Mouse (Mus musculus): ENCODE measurements around the gene Olfr463. TPM values are rescaled to one million over a fixed set of nuclear protein-coding genes. Genes with fewer than 3 reads are reported as not detected.

Olfr463 gene
- polyA plus RNA-seq, 1 experiment = not detected

GRCm38 (mm10) chr11:87920301-87920700 is 23.1 kb upstream of the Olfr463 start:
- Histone ChIP-seq H3K4me2 (ENCODE audit: low read depth) (no peak overlapping the region), H3ac (ENCODE audit: control insufficient read depth, insufficient read length) (no peak overlapping the region), H3K27me3 (ENCODE audit: control insufficient read depth, insufficient read depth, insufficient read length) (peaks cover 4% of the 10 kb centered on the region), H3K36me3 (ENCODE audit: control insufficient read depth, insufficient read depth) (no peaks in the 10 kb centered on the region), H3K4me3 (no peak overlapping the region), H3K79me2 (ENCODE audit: control insufficient read depth, insufficient read depth) (no peaks in the 10 kb centered on the region)
- TF ChIP-seq E2F4 (IDR thresholded peaks at IDR 0.05; ENCODE audit: insufficient read depth) (no peak), POLR2A (IDR thresholded peaks at IDR 0.05; ENCODE audit: insufficient read length, low read depth) (no peak), TCF12 (IDR thresholded peaks at IDR 0.05; ENCODE audit: insufficient read depth, poor library complexity, severe bottlenecking) (no peak), MYOD1 (IDR thresholded peaks at IDR 0.05; ENCODE audit: control insufficient read depth in 1 of 3, insufficient read length in 2 of 3, low read depth in 2 of 3) (no peak), MYOG (IDR thresholded peaks at IDR 0.05; ENCODE audit: control insufficient read depth in 1 of 3, insufficient read depth in 1 of 3, insufficient read length in 2 of 3, low read depth in 2 of 3) (no peak), MAX (IDR thresholded peaks at IDR 0.05; ENCODE audit: low read depth) (no peak), USF1 (IDR thresholded peaks at IDR 0.05; ENCODE audit: low read depth) (no peak), CEBPB (IDR thresholded peaks at IDR 0.05; ENCODE audit: insufficient read depth, poor library complexity, severe bottlenecking) (no peak), POLR2AphosphoS2 (IDR thresholded peaks at IDR 0.05; ENCODE audit: insufficient read length, low read depth) (no peak), REST (IDR thresholded peaks at IDR 0.05; ENCODE audit: insufficient read depth, insufficient read length) (no peak), SRF (IDR thresholded peaks at IDR 0.05; ENCODE audit: control insufficient read depth, insufficient read length, low read depth) (no peak), TCF3 (IDR thresholded peaks at IDR 0.05; ENCODE audit: insufficient read length, low read depth) (no peak)

GRCm38 (mm10) chr11:87916005-87916404 is 18.8 kb upstream of the Olfr463 start:
- H3K79me2 ChIP-seq (ENCODE audit: control insufficient read depth, insufficient read depth) = no peaks in the 10 kb centered on the region
- H3K36me3 ChIP-seq (ENCODE audit: control insufficient read depth, insufficient read depth) = no peaks in the 10 kb centered on the region
- TF ChIP-seq MAX (IDR thresholded peaks at IDR 0.05; ENCODE audit: low read depth) (no peak), SRF (IDR thresholded peaks at IDR 0.05; ENCODE audit: control insufficient read depth, insufficient read length, low read depth) (no peak), MYOD1 (IDR thresholded peaks at IDR 0.05; ENCODE audit: control insufficient read depth in 1 of 3, insufficient read length in 2 of 3, low read depth in 2 of 3) (no peak), MYOG (IDR thresholded peaks at IDR 0.05; ENCODE audit: control insufficient read depth in 1 of 3, insufficient read depth in 1 of 3, insufficient read length in 2 of 3, low read depth in 2 of 3) (no peak), POLR2A (IDR thresholded peaks at IDR 0.05; ENCODE audit: insufficient read length, low read depth) (no peak), REST (IDR thresholded peaks at IDR 0.05; ENCODE audit: insufficient read depth, insufficient read length) (no peak), E2F4 (IDR thresholded peaks at IDR 0.05; ENCODE audit: insufficient read depth) (no peak), CEBPB (IDR thresholded peaks at IDR 0.05; ENCODE audit: insufficient read depth, poor library complexity, severe bottlenecking) (no peak), TCF3 (IDR thresholded peaks at IDR 0.05; ENCODE audit: insufficient read length, low read depth) (no peak), TCF12 (IDR thresholded peaks at IDR 0.05; ENCODE audit: insufficient read depth, poor library complexity, severe bottlenecking) (no peak), POLR2AphosphoS2 (IDR thresholded peaks at IDR 0.05; ENCODE audit: insufficient read length, low read depth) (no peak), USF1 (IDR thresholded peaks at IDR 0.05; ENCODE audit: low read depth) (no peak)
- peaks cover 9% of the 10 kb centered on the region for H3K27me3 ChIP-seq (ENCODE audit: control insufficient read depth, insufficient read depth, insufficient read length)
- no peak overlapping the region for H3ac ChIP-seq (ENCODE audit: control insufficient read depth, insufficient read length)
- H3K4me3 ChIP-seq = no peak overlapping the region
- H3K4me2 ChIP-seq (ENCODE audit: low read depth) = no peak overlapping the region

GRCm38 (mm10) chr11:87904331-87904730 is 7.1 kb upstream of the Olfr463 start:
- TF ChIP-seq POLR2AphosphoS2 (IDR thresholded peaks at IDR 0.05; ENCODE audit: insufficient read length, low read depth) = no peak
- TF ChIP-seq MYOG (IDR thresholded peaks at IDR 0.05; ENCODE audit: control insufficient read depth in 1 of 3, insufficient read depth in 1 of 3, insufficient read length in 2 of 3, low read depth in 2 of 3) = no peak
- no peak for TF ChIP-seq MAX (IDR thresholded peaks at IDR 0.05; ENCODE audit: low read depth)
- TF ChIP-seq USF1 (IDR thresholded peaks at IDR 0.05; ENCODE audit: low read depth) = no peak
- no peak for TF ChIP-seq POLR2A (IDR thresholded peaks at IDR 0.05; ENCODE audit: insufficient read length, low read depth)
- no peak for TF ChIP-seq E2F4 (IDR thresholded peaks at IDR 0.05; ENCODE audit: insufficient read depth)
- TF ChIP-seq REST (IDR thresholded peaks at IDR 0.05; ENCODE audit: insufficient read depth, insufficient read length) = no peak
- no peak for TF ChIP-seq CEBPB (IDR thresholded peaks at IDR 0.05; ENCODE audit: insufficient read depth, poor library complexity, severe bottlenecking)
- TF ChIP-seq SRF (IDR thresholded peaks at IDR 0.05; ENCODE audit: control insufficient read depth, insufficient read length, low read depth) = no peak
- no peak for TF ChIP-seq TCF12 (IDR thresholded peaks at IDR 0.05; ENCODE audit: insufficient read depth, poor library complexity, severe bottlenecking)
- TF ChIP-seq TCF3 (IDR thresholded peaks at IDR 0.05; ENCODE audit: insufficient read length, low read depth) = no peak
- TF ChIP-seq MYOD1 (IDR thresholded peaks at IDR 0.05; ENCODE audit: control insufficient read depth in 1 of 3, insufficient read length in 2 of 3, low read depth in 2 of 3) = no peak
- H3K4me2 ChIP-seq (ENCODE audit: low read depth) = no peak overlapping the region
- peaks cover 7% of the 10 kb centered on the region for H3K27me3 ChIP-seq (ENCODE audit: control insufficient read depth, insufficient read depth, insufficient read length)
- no peak overlapping the region for H3K4me3 ChIP-seq
- H3K79me2 ChIP-seq (ENCODE audit: control insufficient read depth, insufficient read depth) = no peaks in the 10 kb centered on the region
- H3ac ChIP-seq (ENCODE audit: control insufficient read depth, insufficient read length) = no peak overlapping the region
- H3K36me3 ChIP-seq (ENCODE audit: control insufficient read depth, insufficient read depth) = no peaks in the 10 kb centered on the region

GRCm38 (mm10) chr11:87892168-87892567 is 5.0 kb downstream of the Olfr463 start, which contains the start of gene Olfr462:
Gene Olfr462, minus strand, starts transcription at chr11:87892268.
- H3K4me3 ChIP-seq = no peak within 1 kb of the TSS
- no peaks in the 10 kb centered on the region for H3K79me2 ChIP-seq (ENCODE audit: control insufficient read depth, insufficient read depth)
- no peaks in the 10 kb centered on the region for H3K36me3 ChIP-seq (ENCODE audit: control insufficient read depth, insufficient read depth)
- H3K4me2 ChIP-seq (ENCODE audit: low read depth) = no peak within 1 kb of the TSS
- peaks cover 28% of the 10 kb centered on the region for H3K27me3 ChIP-seq (ENCODE audit: control insufficient read depth, insufficient read depth, insufficient read length)
- TF ChIP-seq MAX (IDR thresholded peaks at IDR 0.05; ENCODE audit: low read depth) = no peak
- TF ChIP-seq REST (IDR thresholded peaks at IDR 0.05; ENCODE audit: insufficient read depth, insufficient read length) = no peak
- no peak for TF ChIP-seq POLR2AphosphoS2 (IDR thresholded peaks at IDR 0.05; ENCODE audit: insufficient read length, low read depth)
- TF ChIP-seq CEBPB (IDR thresholded peaks at IDR 0.05; ENCODE audit: insufficient read depth, poor library complexity, severe bottlenecking) = no peak
- TF ChIP-seq TCF3 (IDR thresholded peaks at IDR 0.05; ENCODE audit: insufficient read length, low read depth) = no peak
- no peak for TF ChIP-seq USF1 (IDR thresholded peaks at IDR 0.05; ENCODE audit: low read depth)
- no peak for TF ChIP-seq MYOD1 (IDR thresholded peaks at IDR 0.05; ENCODE audit: control insufficient read depth in 1 of 3, insufficient read length in 2 of 3, low read depth in 2 of 3)
- no peak for TF ChIP-seq SRF (IDR thresholded peaks at IDR 0.05; ENCODE audit: control insufficient read depth, insufficient read length, low read depth)
- no peak for TF ChIP-seq TCF12 (IDR thresholded peaks at IDR 0.05; ENCODE audit: insufficient read depth, poor library complexity, severe bottlenecking)
- no peak for TF ChIP-seq E2F4 (IDR thresholded peaks at IDR 0.05; ENCODE audit: insufficient read depth)
- TF ChIP-seq POLR2A (IDR thresholded peaks at IDR 0.05; ENCODE audit: insufficient read length, low read depth) = no peak
- no peak for TF ChIP-seq MYOG (IDR thresholded peaks at IDR 0.05; ENCODE audit: control insufficient read depth in 1 of 3, insufficient read depth in 1 of 3, insufficient read length in 2 of 3, low read depth in 2 of 3)
- no peak within 1 kb of the TSS for H3ac ChIP-seq (ENCODE audit: control insufficient read depth, insufficient read length)
